In genomic region chr4:149597641-149598208, GRCm38 (mm10) we compare ENCODE assay signal across 14 mouse cellular contexts. TPM values are rescaled to one million over a fixed set of nuclear protein-coding genes. Genes with fewer than 3 reads are reported as not detected.
DNase-seq lines count a peak whose midpoint lies in the region; ATAC-seq lines count a peak whose summit lies in the region.
"Had no signal": no experiment of that assay in that cellular context is flagged by ENCODE, and none has a peak within 500 bp of the region (broad histone marks: within the 10 kb centered on the region; RNA-seq: fewer than 3 reads in every experiment).

No protein-coding gene starts in this region.

- no peak overlapping the region for H3K4me3 ChIP-seq in forebrain, embryonic 14.5 days (ENCODE audit: low read depth, low read length)
- H3K4me3 ChIP-seq in forebrain, embryonic 12.5 days (replicated peaks) = no peak overlapping the region
- H3K4me3 ChIP-seq in kidney, embryonic 15.5 days (replicated peaks) = no peak overlapping the region
- H3K4me3 ChIP-seq: heart, embryonic 15.5 days; limb, embryonic 13.5 days; myocyte had no signal

- ATAC-seq in forebrain, embryonic 14.5 days = peak; percentile 40; the same call in 1 of the 2 replicates
- no peak for ATAC-seq in forebrain, embryonic 12.5 days (ENCODE audit: low FRiP score)
- no peak for ATAC-seq in kidney, embryonic 15.5 days (replicated peaks; ENCODE audit: low FRiP score)

- H3K27me3 ChIP-seq in forebrain, embryonic 14.5 days (replicated peaks; ENCODE audit: control insufficient read depth, insufficient read depth, low read length) = no peaks in the 10 kb centered on the region
- no peaks in the 10 kb centered on the region for H3K27me3 ChIP-seq in forebrain, embryonic 12.5 days
- H3K27me3 ChIP-seq in kidney, embryonic 15.5 days = no peaks in the 10 kb centered on the region
- H3K27me3 ChIP-seq: CH12.LX; limb, embryonic 13.5 days had no signal

- peak; percentile 66 for DNase-seq in forebrain, embryonic 14.5 days (ENCODE audit: low spot score)
- peak; percentile 29 for DNase-seq in kidney, postnatal 14 days
- DNase-seq in fat pad, adult 2 months (ENCODE audit: extremely low read depth, low read depth, low spot score) = peak; percentile 56
- DNase-seq in lung, postnatal 4 days = peak; percentile 49 to 61
- DNase-seq in embryo, embryonic 9.5 days (ENCODE audit: extremely low spot score) = no peak
- no peak for DNase-seq in ovary, postnatal 10 days (ENCODE audit: low spot score)
- DNase-seq: layer of hippocampus, adult 9-11 months; thymus, postnatal 4 days had no signal

- H3K9ac ChIP-seq in forebrain, embryonic 14.5 days (ENCODE audit: low read length) = no peak overlapping the region
- no peak overlapping the region for H3K9ac ChIP-seq in forebrain, embryonic 12.5 days
- no peak overlapping the region for H3K9ac ChIP-seq in kidney, embryonic 15.5 days
- H3K9ac ChIP-seq: heart, embryonic 15.5 days; limb, embryonic 13.5 days had no signal

- WGBS in forebrain, embryonic 14.5 days = 66% methylated on average over 12 of the region's 12 CpGs
- WGBS in forebrain, embryonic 12.5 days = 83% methylated on average over 12 of the region's 12 CpGs
- WGBS in kidney, embryonic 15.5 days = 74% methylated on average over 12 of the region's 12 CpGs

- H3K4me2 ChIP-seq in forebrain, embryonic 14.5 days (ENCODE audit: low read length) = no peak overlapping the region
- no peak overlapping the region for H3K4me2 ChIP-seq in forebrain, embryonic 12.5 days
- no peak overlapping the region for H3K4me2 ChIP-seq in kidney, embryonic 15.5 days
- H3K4me2 ChIP-seq: heart, embryonic 15.5 days; limb, embryonic 13.5 days had no signal

- H3K27ac ChIP-seq in forebrain, embryonic 14.5 days (ENCODE audit: low read depth, low read length) = no peak overlapping the region
- no peak overlapping the region for H3K27ac ChIP-seq in forebrain, embryonic 12.5 days
- H3K27ac ChIP-seq in kidney, embryonic 15.5 days = no peak overlapping the region
- H3K27ac ChIP-seq: heart, embryonic 15.5 days; limb, embryonic 13.5 days had no signal

- H3K4me1 ChIP-seq in forebrain, embryonic 14.5 days (ENCODE audit: control insufficient read depth, insufficient read depth, low read length) = peaks cover 9% of the 10 kb centered on the region
- peaks cover 25% of the 10 kb centered on the region for H3K4me1 ChIP-seq in forebrain, embryonic 12.5 days
- H3K4me1 ChIP-seq in kidney, embryonic 15.5 days = peaks cover 10% of the 10 kb centered on the region

- H3K9me3 ChIP-seq in forebrain, embryonic 14.5 days (replicated peaks; ENCODE audit: control insufficient read depth, low read length) = no peaks in the 10 kb centered on the region
- no peaks in the 10 kb centered on the region for H3K9me3 ChIP-seq in forebrain, embryonic 12.5 days
- no peaks in the 10 kb centered on the region for H3K9me3 ChIP-seq in kidney, embryonic 15.5 days (replicated peaks)
- H3K9me3 ChIP-seq: heart, embryonic 15.5 days; limb, embryonic 13.5 days had no signal

- H3K36me3 ChIP-seq in forebrain, embryonic 14.5 days (ENCODE audit: control insufficient read depth, insufficient read depth, low read length) = no peaks in the 10 kb centered on the region
- H3K36me3 ChIP-seq in forebrain, embryonic 12.5 days (replicated peaks) = no peaks in the 10 kb centered on the region
- no peaks in the 10 kb centered on the region for H3K36me3 ChIP-seq in kidney, embryonic 15.5 days
- H3K36me3 ChIP-seq: heart, embryonic 15.5 days; limb, embryonic 13.5 days had no signal

RNA-seq across cellular contexts. Expression of gene Clstn1, which starts 11.5 kb away (rescaled TPM):
- polyA plus RNA-seq in forebrain, embryonic 14.5 days (2014; fragmentation: Nextera tagmentation; extraction: Ambion mirVana) = 36.1 and 42.4 TPM in 2 replicates
- 58.1 and 75.4 TPM in 2 replicates for polyA plus RNA-seq in forebrain, embryonic 12.5 days (2016; fragmentation: Nextera tagmentation; extraction: Ambion mirVana)
- polyA plus RNA-seq in kidney, embryonic 15.5 days (2015; fragmentation: Nextera tagmentation; extraction: Ambion mirVana) = 36.7 and 41.8 TPM in 2 replicates

Comparison
In these comparisons a context has a peak if more than half of its experiments do, and no peak if none do; other contexts are left out.
1. DNase-seq: peak in forebrain, embryonic 14.5 days (single experiment), kidney, postnatal 14 days (single experiment), fat pad, adult 2 months (single experiment) and lung, postnatal 4 days (2 of 2); none in embryo, embryonic 9.5 days (single experiment) and ovary, postnatal 10 days (single experiment).